Mouse (Mus musculus): ENCODE measurements around the gene Sh3rf3. TPM values are rescaled to one million over a fixed set of nuclear protein-coding genes. Genes with fewer than 3 reads are reported as not detected.

Gene Sh3rf3
- polyA plus RNA-seq, 1 experiment from 2014 or later, result not detected

DNA sequence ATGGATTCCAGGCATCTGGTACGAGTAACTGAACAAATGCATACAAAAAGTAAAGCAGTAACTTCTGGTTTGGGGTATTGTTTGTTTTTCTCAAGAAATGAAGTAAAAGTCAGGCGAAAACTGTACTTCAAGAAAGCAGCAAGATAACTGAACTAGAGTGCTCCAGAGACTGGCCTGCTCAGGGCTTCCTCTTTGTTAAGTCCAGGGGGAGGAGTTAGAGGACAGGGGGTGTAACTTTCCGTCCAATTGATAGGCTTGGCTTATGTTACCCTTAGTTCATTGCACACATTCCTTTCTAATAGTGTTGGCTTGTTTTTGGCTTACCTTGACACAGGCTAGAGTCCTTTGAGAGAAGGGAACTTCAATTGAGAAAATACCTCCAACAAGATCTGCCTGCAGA lies 345.5 kb downstream of the Sh3rf3 start:
- no peaks in the 10 kb centered on the region for H3K36me3 ChIP-seq
- H3K4me1 ChIP-seq (replicated peaks), result peaks cover 14% of the 10 kb centered on the region
- H3K27ac ChIP-seq, result no peak overlapping the region
- H3K27me3 ChIP-seq, result no peaks in the 10 kb centered on the region
- H3K9me3 ChIP-seq (replicated peaks), result no peaks in the 10 kb centered on the region
- WGBS (ENCODE audit: insufficient replicate concordance), result 36% methylated on average over 3 of the region's 3 CpGs
- DNase-seq (no peak), ATAC-seq (ENCODE audit: low read depth) (no peak)
- no peak overlapping the region for H3K9ac ChIP-seq
- H3K4me3 ChIP-seq (replicated peaks), result no peak overlapping the region
- H3K4me2 ChIP-seq, result no peak overlapping the region

DNA sequence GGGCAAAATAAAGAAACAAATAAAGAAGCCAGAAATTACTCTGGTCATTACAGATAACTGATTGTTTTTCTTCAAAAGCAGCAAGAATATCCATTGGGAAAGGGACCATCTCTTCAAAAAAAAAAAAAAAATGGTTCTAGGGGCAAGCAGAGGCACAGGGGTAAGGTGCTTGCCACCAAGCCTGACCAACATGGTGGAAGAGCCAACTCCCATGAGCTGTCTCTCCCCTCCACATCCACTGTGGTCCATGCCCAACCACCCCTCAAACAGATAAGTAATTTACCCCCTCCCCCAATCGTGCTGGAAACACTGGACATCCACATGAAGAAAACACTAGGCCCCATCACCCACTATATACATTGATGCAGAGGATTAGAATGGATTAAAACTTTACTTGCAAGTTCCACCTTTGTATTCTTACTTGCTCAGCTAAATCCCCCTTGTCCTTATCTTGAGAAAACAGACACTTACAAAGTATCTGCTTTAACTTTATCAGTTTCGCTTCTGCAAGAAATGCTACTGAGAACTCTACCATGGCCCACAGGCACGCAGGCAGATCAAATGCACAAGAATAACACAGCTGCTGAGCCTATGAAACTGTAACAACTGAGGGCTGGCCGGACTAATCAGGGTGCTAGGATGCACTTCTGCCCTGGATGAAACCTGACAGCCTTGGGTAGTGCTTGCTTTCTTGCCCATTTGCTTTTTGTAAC lies 349.2 kb downstream of the Sh3rf3 start:
- Histone ChIP-seq H3K4me2 (peak overlapping the region; percentile 21; the same call in 1 of the 2 replicates), H3K27ac (peak overlapping the region; percentile 75)
- peak; percentile 88 for ATAC-seq (ENCODE audit: low read depth)

GRCm38 (mm10) chr10:59166104-59166944 lies 353.2 kb downstream of the Sh3rf3 start:
- Histone ChIP-seq H3K4me1 (replicated peaks) (peaks cover 39% of the 10 kb centered on the region), H3K27me3 (no peaks in the 10 kb centered on the region), H3K4me3 (replicated peaks) (no peak overlapping the region), H3K9ac (no peak overlapping the region; the same call in 1 of the 2 replicates), H3K4me2 (peak overlapping the region; percentile 44), H3K9me3 (replicated peaks) (no peaks in the 10 kb centered on the region), H3K36me3 (no peaks in the 10 kb centered on the region), H3K27ac (no peak overlapping the region)
- 48% methylated on average over 14 of the region's 14 CpGs for WGBS (ENCODE audit: insufficient replicate concordance)
- DNase-seq, result peak; percentile 17
- peak; percentile 69 for ATAC-seq (ENCODE audit: low read depth)

More for the DNA sequence above, 349.2 kb downstream of the Sh3rf3 start:
- Histone ChIP-seq H3K9ac (0 out of 2 replicates have a peak overlapping the region, but pooled peaks have one; percentile 17), H3K27me3 (no peaks in the 10 kb centered on the region), H3K36me3 (no peaks in the 10 kb centered on the region), H3K4me3 (replicated peaks) (no peak overlapping the region), H3K4me1 (replicated peaks) (peaks cover 36% of the 10 kb centered on the region), H3K9me3 (replicated peaks) (no peaks in the 10 kb centered on the region)
- 11% methylated on average over 4 of the region's 4 CpGs for WGBS (ENCODE audit: insufficient replicate concordance)
- peak; percentile 38 for DNase-seq

GRCm38 (mm10) chr10:59171042-59171441 lies 357.9 kb downstream of the Sh3rf3 start:
- DNase-seq (no peak), ATAC-seq (ENCODE audit: low read depth) (no peak)
- 47% methylated on average over 3 of the region's 3 CpGs for WGBS (ENCODE audit: insufficient replicate concordance)
- Histone ChIP-seq H3K36me3 (no peaks in the 10 kb centered on the region), H3K4me3 (replicated peaks) (no peak overlapping the region), H3K9ac (no peak overlapping the region), H3K9me3 (replicated peaks) (no peaks in the 10 kb centered on the region), H3K27me3 (no peaks in the 10 kb centered on the region), H3K4me1 (replicated peaks) (peaks cover 11% of the 10 kb centered on the region), H3K4me2 (no peak overlapping the region), H3K27ac (no peak overlapping the region)

DNA sequence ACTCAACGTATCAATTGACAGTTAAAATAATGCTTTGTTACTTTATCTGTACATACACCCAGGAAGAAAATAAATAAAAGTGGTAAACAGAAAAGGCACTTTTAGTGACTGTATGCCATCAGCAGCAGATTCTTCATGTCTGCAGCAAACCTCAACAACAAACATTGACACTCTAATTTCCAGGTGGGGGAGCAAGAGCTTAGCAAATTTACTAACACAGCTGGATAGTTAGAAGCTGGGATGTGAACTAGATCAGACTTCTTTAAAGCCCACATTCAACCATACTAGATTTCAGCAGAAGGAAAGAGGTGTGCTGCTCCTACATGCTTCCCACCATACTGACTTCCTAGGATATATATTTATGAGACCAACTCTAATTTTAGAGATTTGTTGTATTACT lies 359.4 kb downstream of the Sh3rf3 start:
- H3K4me1 ChIP-seq (replicated peaks), result peaks cover 6% of the 10 kb centered on the region; the same call in 1 of the 2 replicates
- H3K27me3 ChIP-seq, result no peaks in the 10 kb centered on the region
- DNase-seq (no peak), ATAC-seq (ENCODE audit: low read depth) (no peak)
- 67% methylated on average over 1 of the region's 1 CpGs for WGBS (ENCODE audit: insufficient replicate concordance)
- no peaks in the 10 kb centered on the region for H3K9me3 ChIP-seq (replicated peaks)
- no peak overlapping the region for H3K27ac ChIP-seq
- H3K4me2 ChIP-seq, result no peak overlapping the region
- H3K36me3 ChIP-seq, result no peaks in the 10 kb centered on the region
- no peak overlapping the region for H3K4me3 ChIP-seq (replicated peaks)
- H3K9ac ChIP-seq, result no peak overlapping the region

GRCm38 (mm10) chr10:59179620-59180019 lies 366.5 kb downstream of the Sh3rf3 start:
- 27% methylated on average over 3 of the region's 3 CpGs for WGBS (ENCODE audit: insufficient replicate concordance)
- H3K4me1 ChIP-seq (replicated peaks), result no peaks in the 10 kb centered on the region
- no peaks in the 10 kb centered on the region for H3K27me3 ChIP-seq
- no peaks in the 10 kb centered on the region for H3K36me3 ChIP-seq
- H3K9ac ChIP-seq, result no peak overlapping the region
- no peak for DNase-seq
- no peak for ATAC-seq (ENCODE audit: low read depth)
- no peaks in the 10 kb centered on the region for H3K9me3 ChIP-seq (replicated peaks)
- no peak overlapping the region for H3K27ac ChIP-seq
- no peak overlapping the region for H3K4me2 ChIP-seq
- H3K4me3 ChIP-seq (replicated peaks), result no peak overlapping the region

- no peaks in the 10 kb centered on the region for H3K27me3 ChIP-seq
- no peak overlapping the region for H3K4me2 ChIP-seq
- no peak overlapping the region for H3K4me3 ChIP-seq (replicated peaks)
- no peaks in the 10 kb centered on the region for H3K36me3 ChIP-seq
- H3K4me1 ChIP-seq (replicated peaks), result no peaks in the 10 kb centered on the region
- 58% methylated on average over 3 of the region's 3 CpGs for WGBS (ENCODE audit: insufficient replicate concordance)
- H3K9me3 ChIP-seq (replicated peaks), result no peaks in the 10 kb centered on the region
- ATAC-seq (ENCODE audit: low read depth), result no peak
- H3K9ac ChIP-seq, result no peak overlapping the region
- no peak overlapping the region for H3K27ac ChIP-seq
- no peak for DNase-seq
Observed at GRCm38 (mm10) chr10:59182306-59182705, 369.1 kb downstream of the Sh3rf3 start.

Small RNA genes within 50 kb of the gene (microRNA-seq; reads per million reads assigned to microRNA genes)
- not detected for gene Gm27672

Other genes starting within 250 kb of the Sh3rf3 start
- gene Edar, start 137.7 kb upstream of the Sh3rf3 start, polyA plus RNA-seq (2015; fragmentation: Nextera tagmentation; extraction: Ambion mirVana), result not detected in 2 replicates
- gene Gm17542, start 95.1 kb upstream of the Sh3rf3 start, polyA plus RNA-seq (2015; fragmentation: Nextera tagmentation; extraction: Ambion mirVana), result not detected in 2 replicates

Measured in liver, embryonic 13.5 days (tissue).